Mouse (Mus musculus): Measurements from ENCODE around the gene Haspin. TPM values are rescaled to one million over a fixed set of nuclear protein-coding genes. Genes with fewer than 3 reads are reported as not detected.

Gene Haspin
- total and polyA plus RNA-seq, 3 experiments = 15.7 to 27.0 (median 18.6) TPM

DNA sequence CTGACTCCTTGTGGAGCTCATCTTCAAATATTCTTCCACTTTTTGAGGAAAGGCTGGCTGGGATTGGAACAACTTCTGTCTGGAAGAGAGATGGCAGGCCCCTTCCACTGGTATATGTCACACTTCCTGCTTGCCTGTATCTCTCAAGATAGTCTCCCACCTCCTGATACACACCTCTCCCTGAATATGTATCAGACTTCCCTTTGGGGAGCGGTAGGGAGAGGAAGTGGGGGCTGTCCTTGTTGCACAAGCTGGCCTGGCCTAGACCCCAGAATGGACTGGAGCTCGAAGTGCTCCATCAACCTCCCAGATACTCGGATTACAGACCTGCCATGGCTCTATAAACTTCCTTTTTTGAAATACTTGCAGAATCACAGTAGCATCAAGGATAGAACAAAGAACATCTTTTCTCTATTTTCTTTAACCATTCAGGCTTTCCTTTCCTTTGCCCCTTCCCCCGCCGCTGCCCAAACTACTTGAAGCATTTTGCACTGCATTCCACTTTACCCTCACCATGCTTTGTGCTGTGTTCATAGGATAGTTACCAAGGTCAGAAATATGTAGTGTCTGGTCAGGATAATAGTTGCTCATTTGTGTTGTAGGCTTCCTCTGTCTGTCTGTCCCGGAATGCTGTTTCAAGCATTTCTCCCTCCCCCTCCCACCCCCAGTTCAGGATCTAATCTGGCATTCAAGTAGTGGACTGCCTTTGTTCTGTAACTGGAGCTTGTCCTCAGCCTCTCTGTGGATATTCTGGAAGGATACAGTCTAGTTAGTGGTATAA is 50.2 kb downstream of the Haspin start:
- dilution Hi-C loops (cut with MboI; ENCODE audit: extremely low pct_ligation_motif_present, extremely low pct_unique_long_range_greater_than_20kb, low sequenced_read_pairs) (no loop called here), in situ Hi-C loops (cut with MboI; ENCODE audit: low pct_ligation_motif_present, low pct_unique_long_range_greater_than_20kb, low sequenced_read_pairs) (no loop called here)
- no peak overlapping the region for H3K27ac ChIP-seq (ENCODE audit: insufficient read depth, low read depth)
- no peaks in the 10 kb centered on the region for H3K9me3 ChIP-seq (replicated peaks; ENCODE audit: low read length)
- no peak overlapping the region for H3K4me3 ChIP-seq (replicated peaks in 1 of 3; ENCODE audit: low read depth in 2 of 3, low read length in 2 of 3, poor library complexity in 1 of 3)
- TF ChIP-seq KAT2A (IDR thresholded peaks at IDR 0.05; ENCODE audit: insufficient replicate concordance, low read length) (no peak), ZKSCAN1 (IDR thresholded peaks at IDR 0.05; ENCODE audit: borderline replicate concordance, low read depth, low read length) (no peak), POLR2AphosphoS2 (IDR thresholded peaks at IDR 0.05; ENCODE audit: low read depth, low read length) (no peak), NRF1 (IDR thresholded peaks at IDR 0.05; ENCODE audit: low read depth, low read length) (no peak), ETS1 (conservative IDR thresholded peaks at IDR 0.05; ENCODE audit: low read depth, low read length) (no peak), ZC3H11A (IDR thresholded peaks at IDR 0.05; ENCODE audit: low read depth, low read length) (no peak), CHD2 (IDR thresholded peaks at IDR 0.05; ENCODE audit: low read length) (no peak), CTCF (conservative IDR thresholded peaks at IDR 0.05 in 1 of 2, IDR thresholded peaks at IDR 0.05 in 1 of 2; ENCODE audit: low read depth in 2 of 2, low read length in 2 of 2) (no peak), MAX (IDR thresholded peaks at IDR 0.05; ENCODE audit: low read length) (no peak), USF2 (conservative IDR thresholded peaks at IDR 0.05; ENCODE audit: low read depth, low read length) (no peak), JUND (conservative IDR thresholded peaks at IDR 0.05; ENCODE audit: low read depth, low read length) (no peak), ZMIZ1 (IDR thresholded peaks at IDR 0.05; ENCODE audit: low read depth, low read length) (no peak), GABPA (IDR thresholded peaks at IDR 0.05; ENCODE audit: insufficient replicate concordance, low read depth, low read length) (no peak), PAX5 (IDR thresholded peaks at IDR 0.05; ENCODE audit: low read length) (no peak), E2F4 (IDR thresholded peaks at IDR 0.05; ENCODE audit: insufficient replicate concordance, low read depth, low read length) (no peak)
- peaks cover 5 to 22% of the 10 kb centered on the region in 2 experiments; a peak in 3 of 4 replicates for H3K4me1 ChIP-seq (ENCODE audit: control insufficient read depth in 1 of 2, insufficient read depth in 2 of 2)
- H3K79me2 ChIP-seq (replicated peaks; ENCODE audit: control insufficient read depth, extremely low read depth, insufficient read depth, poor library complexity, severe bottlenecking) = no peaks in the 10 kb centered on the region
- H3K27me3 ChIP-seq (replicated peaks) = no peaks in the 10 kb centered on the region
- peaks cover 8 to 23% of the 10 kb centered on the region in 2 experiments for H3K36me3 ChIP-seq (replicated peaks in 1 of 2; ENCODE audit: control insufficient read depth in 1 of 2, insufficient read depth in 1 of 2, low read length in 1 of 2)
- DNase-seq (ENCODE audit: extremely low read depth) = no peak
- H3K4me2 ChIP-seq (ENCODE audit: insufficient read depth, low read depth, poor library complexity, severe bottlenecking) = no peak overlapping the region
- no peak overlapping the region for H3K9ac ChIP-seq (ENCODE audit: insufficient read depth, low read depth)

Other genes with a start within 250 kb of the Haspin start
- 136 and 218 TPM in 2 replicates for gene Atp2a3, start 177.1 kb downstream of the Haspin start, total RNA-seq (2012; rRNA removed)
- gene Atp2a3, start 177.1 kb downstream of the Haspin start, total RNA-seq (2014; rRNA removed) = 44.1 and 61.4 TPM in 2 replicates
- gene Atp2a3, start 177.1 kb downstream of the Haspin start, polyA plus RNA-seq (2012; ENCODE audit: insufficient read length, low read depth) = 255 and 279 TPM in 2 replicates
- 12.3 and 21.5 TPM in 2 replicates for gene P2rx1, start 139.2 kb downstream of the Haspin start, total RNA-seq (2012; rRNA removed)
- gene P2rx1, start 139.2 kb downstream of the Haspin start, total RNA-seq (2014; rRNA removed) = 15.9 and 18.9 TPM in 2 replicates
- gene P2rx1, start 139.2 kb downstream of the Haspin start, polyA plus RNA-seq (2012; ENCODE audit: insufficient read length, low read depth) = 22.8 and 23.3 TPM in 2 replicates
- gene Camkk1, start 119.3 kb downstream of the Haspin start, total RNA-seq (2012; rRNA removed) = 8.2 and 9.1 TPM in 2 replicates
- 5.1 and 6.8 TPM in 2 replicates for gene Camkk1, start 119.3 kb downstream of the Haspin start, total RNA-seq (2014; rRNA removed)
- 5.0 and 5.4 TPM in 2 replicates for gene Camkk1, start 119.3 kb downstream of the Haspin start, polyA plus RNA-seq (2012; ENCODE audit: insufficient read length, low read depth)
- gene Ncbp3, start 90.5 kb downstream of the Haspin start, total RNA-seq (2012; rRNA removed) = 12.1 and 13.0 TPM in 2 replicates
- gene Ncbp3, start 90.5 kb downstream of the Haspin start, total RNA-seq (2014; rRNA removed) = 11.9 and 12.1 TPM in 2 replicates
- 13.9 and 15.0 TPM in 2 replicates for gene Ncbp3, start 90.5 kb downstream of the Haspin start, polyA plus RNA-seq (2012; ENCODE audit: insufficient read length, low read depth)
- gene Itgae, start 47.7 kb downstream of the Haspin start, total RNA-seq (2012; rRNA removed) = 0.21 TPM in 2 replicates
- 0.17 and 0.27 TPM in 2 replicates for gene Itgae, start 47.7 kb downstream of the Haspin start, total RNA-seq (2014; rRNA removed)
- 0.26 and 0.37 TPM in 2 replicates for gene Itgae, start 47.7 kb downstream of the Haspin start, polyA plus RNA-seq (2012; ENCODE audit: insufficient read length, low read depth)
- 0.21 and 0.25 TPM in 2 replicates for gene P2rx5, start 22.1 kb upstream of the Haspin start, total RNA-seq (2012; rRNA removed)
- gene P2rx5, start 22.1 kb upstream of the Haspin start, total RNA-seq (2014; rRNA removed) = 0.09 and 0.40 TPM in 2 replicates
- 0.80 and 0.83 TPM in 2 replicates for gene P2rx5, start 22.1 kb upstream of the Haspin start, polyA plus RNA-seq (2012; ENCODE audit: insufficient read length, low read depth)
- 123 and 124 TPM in 2 replicates for gene Emc6, start 38.7 kb upstream of the Haspin start, total RNA-seq (2012; rRNA removed)
- gene Emc6, start 38.7 kb upstream of the Haspin start, total RNA-seq (2014; rRNA removed) = 252 and 292 TPM in 2 replicates
- gene Emc6, start 38.7 kb upstream of the Haspin start, polyA plus RNA-seq (2012; ENCODE audit: insufficient read length, low read depth) = 138 and 176 TPM in 2 replicates
- gene Tax1bp3, start 38.8 kb upstream of the Haspin start, total RNA-seq (2012; rRNA removed) = 2.8 and 3.3 TPM in 2 replicates
- gene Tax1bp3, start 38.8 kb upstream of the Haspin start, total RNA-seq (2014; rRNA removed) = 2.5 and 2.6 TPM in 2 replicates
- 3.3 and 3.5 TPM in 2 replicates for gene Tax1bp3, start 38.8 kb upstream of the Haspin start, polyA plus RNA-seq (2012; ENCODE audit: insufficient read length, low read depth)
- 4.8 and 5.2 TPM in 2 replicates for gene Ctns, start 60.7 kb upstream of the Haspin start, total RNA-seq (2012; rRNA removed)
- 5.8 and 5.9 TPM in 2 replicates for gene Ctns, start 60.7 kb upstream of the Haspin start, total RNA-seq (2014; rRNA removed)
- gene Ctns, start 60.7 kb upstream of the Haspin start, polyA plus RNA-seq (2012; ENCODE audit: insufficient read length, low read depth) = 4.5 and 5.2 TPM in 2 replicates
- 1.5 and 1.8 TPM in 2 replicates for gene Shpk, start 61.2 kb upstream of the Haspin start, total RNA-seq (2012; rRNA removed)
- gene Shpk, start 61.2 kb upstream of the Haspin start, total RNA-seq (2014; rRNA removed) = 1.3 and 1.4 TPM in 2 replicates
- gene Shpk, start 61.2 kb upstream of the Haspin start, polyA plus RNA-seq (2012; ENCODE audit: insufficient read length, low read depth) = 0.76 and 0.83 TPM in 2 replicates
- gene Trpv1, start 96.0 kb upstream of the Haspin start, total RNA-seq (2012; rRNA removed) = 0.04 and 0.08 TPM in 2 replicates
- gene Trpv1, start 96.0 kb upstream of the Haspin start, total RNA-seq (2014; rRNA removed) = 0.13 TPM in 1 of 2 replicates, not detected in the other
- not detected in 2 replicates for gene Trpv1, start 96.0 kb upstream of the Haspin start, polyA plus RNA-seq (2012; ENCODE audit: insufficient read length, low read depth)
- gene Trpv3, start 129.1 kb upstream of the Haspin start, total RNA-seq (2012; rRNA removed) = under 0.01 TPM in 1 of 2 replicates, not detected in the other
- not detected in 2 replicates for gene Trpv3, start 129.1 kb upstream of the Haspin start, total RNA-seq (2014; rRNA removed)
- not detected in 2 replicates for gene Trpv3, start 129.1 kb upstream of the Haspin start, polyA plus RNA-seq (2012; ENCODE audit: insufficient read length, low read depth)
- not detected in 2 replicates for gene Aspa, start 191.3 kb upstream of the Haspin start, total RNA-seq (2012; rRNA removed)
- gene Aspa, start 191.3 kb upstream of the Haspin start, total RNA-seq (2014; rRNA removed) = not detected in 2 replicates
- not detected in 2 replicates for gene Aspa, start 191.3 kb upstream of the Haspin start, polyA plus RNA-seq (2012; ENCODE audit: insufficient read length, low read depth)
- gene Gm49340, start 191.4 kb upstream of the Haspin start, total RNA-seq (2012; rRNA removed) = not detected in 2 replicates
- gene Gm49340, start 191.4 kb upstream of the Haspin start, total RNA-seq (2014; rRNA removed) = not detected in 2 replicates
- gene Gm49340, start 191.4 kb upstream of the Haspin start, polyA plus RNA-seq (2012; ENCODE audit: insufficient read length, low read depth) = not detected in 2 replicates
- gene Spata22, start 191.4 kb upstream of the Haspin start, total RNA-seq (2012; rRNA removed) = not detected in 2 replicates
- not detected in 2 replicates for gene Spata22, start 191.4 kb upstream of the Haspin start, total RNA-seq (2014; rRNA removed)
- gene Spata22, start 191.4 kb upstream of the Haspin start, polyA plus RNA-seq (2012; ENCODE audit: insufficient read length, low read depth) = not detected in 2 replicates
- not detected in 2 replicates for gene Olfr20, start 212.5 kb upstream of the Haspin start, total RNA-seq (2012; rRNA removed)
- not detected in 2 replicates for gene Olfr20, start 212.5 kb upstream of the Haspin start, total RNA-seq (2014; rRNA removed)
- gene Olfr20, start 212.5 kb upstream of the Haspin start, polyA plus RNA-seq (2012; ENCODE audit: insufficient read length, low read depth) = not detected in 2 replicates
- not detected in 2 replicates for gene Olfr376, start 233.0 kb upstream of the Haspin start, total RNA-seq (2012; rRNA removed)
- not detected in 2 replicates for gene Olfr376, start 233.0 kb upstream of the Haspin start, total RNA-seq (2014; rRNA removed)
- gene Olfr376, start 233.0 kb upstream of the Haspin start, polyA plus RNA-seq (2012; ENCODE audit: insufficient read length, low read depth) = not detected in 2 replicates

Data from CH12.LX (cell line).